Mouse (Mus musculus) liver, embryonic 12.5 days (tissue): ENCODE results near the gene 4921504E06Rik. TPM values are rescaled to one million over a fixed set of nuclear protein-coding genes. Genes with fewer than 3 reads are reported as not detected.
A peak's percentile ranks its signal among the peaks of the same experiment; 100 is the strongest.

Source experiments
- ATAC-seq: fragments of 200-750 bp; cut with Nextera tagmentation; 2 replicates; pipeline ENCODE4 v1.8.0; 2017; ENCODE audit warnings: moderate number of reproducible peaks, mild to moderate bottlenecking, moderate library complexity
- H3K27ac ChIP-seq: fragments of 300-500 bp; sonication (generic); 2 replicates; pipeline ENCODE4 v1.5.1; 2016; ENCODE audit warnings: mild to moderate bottlenecking
- H3K27me3 ChIP-seq: fragments of 300-500 bp; sonication (generic); replicated peaks from 2 replicates; pipeline ENCODE4 v1.6.1; 2016; ENCODE audit warnings: mild to moderate bottlenecking, moderate library complexity
- H3K36me3 ChIP-seq: fragments of 300-500 bp; sonication (generic); 2 replicates; pipeline ENCODE4 v1.6.1; 2016; ENCODE audit warnings: mild to moderate bottlenecking, moderate library complexity
- H3K4me1 ChIP-seq: fragments of 300-500 bp; sonication (generic); 2 replicates; pipeline ENCODE4 v1.6.1; 2016
- H3K4me2 ChIP-seq: fragments of 300-500 bp; sonication (generic); 2 replicates; pipeline ENCODE4 v1.6.1; 2016; ENCODE audit warnings: mild to moderate bottlenecking, moderate library complexity
- H3K4me3 ChIP-seq: fragments of 300-500 bp; sonication (generic); 2 replicates; pipeline ENCODE4 v1.5.1; 2016; ENCODE audit warnings: mild to moderate bottlenecking, moderate library complexity
- H3K9ac ChIP-seq: fragments of 300-500 bp; sonication (generic); 2 replicates; pipeline ENCODE4 v1.6.1; 2016; ENCODE audit warnings: mild to moderate bottlenecking, moderate library complexity
- H3K9me3 ChIP-seq: fragments of 300-500 bp; sonication (generic); replicated peaks from 2 replicates; pipeline ENCODE4 v1.6.1; 2016; ENCODE audit warnings: mild to moderate bottlenecking, moderate library complexity
- WGBS: fragments of 180-500 bp; shearing (Covaris S2); methylation state at CpG from one replicate; pipeline ENCODE4 v1.1.7; 2016; ENCODE audit not compliant: insufficient replicate concordance; 5-methylcytosine and 5-hydroxymethylcytosine counted together
- polyA plus RNA-seq: library from polyadenylated mRNA; unstranded; fragments of >200 nt; fragmentation: Nextera tagmentation; extraction: Ambion mirVana; gene quantifications from 2 replicates; pipeline ENCODE4 v1.2.1, GENCODE M21; 2016

The 4921504E06Rik gene
- polyA plus RNA-seq, result not detected in 2 replicates

DNA sequence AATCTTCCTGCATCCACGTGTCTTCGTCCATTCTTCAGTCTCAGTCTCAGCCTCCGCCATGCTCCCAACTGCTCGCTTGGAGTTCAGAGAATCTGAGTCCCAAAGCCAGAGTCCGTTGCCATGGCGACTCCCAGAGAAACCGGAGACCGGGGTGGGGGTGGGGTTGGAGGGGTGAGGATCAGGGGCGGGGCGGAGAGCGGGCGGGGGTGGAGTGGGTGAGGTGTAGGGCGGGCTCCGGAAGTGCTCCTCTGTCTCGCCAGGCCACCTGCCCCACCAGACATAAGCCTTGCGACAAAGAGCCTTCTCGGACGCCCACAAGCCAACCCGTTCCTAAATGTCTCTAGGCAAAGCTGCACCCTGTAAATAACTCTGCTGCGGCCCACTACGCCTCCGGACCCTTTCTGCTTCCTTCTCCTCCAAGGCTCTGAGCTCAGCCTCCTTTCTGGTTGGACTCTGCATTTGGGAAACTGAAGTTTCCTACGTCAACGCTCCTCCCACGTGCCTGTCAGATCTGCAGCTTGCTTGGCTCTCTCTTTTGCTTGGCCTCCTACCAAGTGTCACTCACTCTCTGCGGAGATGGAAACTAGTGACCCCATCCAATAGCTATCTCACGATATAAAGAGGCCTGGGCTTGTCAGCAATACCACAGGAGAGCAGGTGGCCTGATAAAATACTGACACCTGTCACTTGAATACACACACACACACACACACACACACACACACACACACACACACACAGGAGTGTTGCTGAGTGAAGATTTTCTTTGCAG lies at the start of gene 4921504E06Rik:
Gene 4921504E06Rik (minus strand): TSS at position 94 of the 772 bp plus-strand sequence.
- H3K9me3 ChIP-seq, result no peaks in the 10 kb centered on the region
- H3K4me1 ChIP-seq, result peaks cover 12% of the 10 kb centered on the region; the same call in 1 of the 2 replicates
- H3K36me3 ChIP-seq, result no peaks in the 10 kb centered on the region
- peak within 1 kb of the TSS; percentile 63 for H3K4me2 ChIP-seq
- no peak within 1 kb of the TSS; the same call in 1 of the 2 replicates for H3K9ac ChIP-seq
- H3K4me3 ChIP-seq, result peak within 1 kb of the TSS; percentile 38
- peak; percentile 70 for ATAC-seq
- H3K27ac ChIP-seq, result no peak within 1 kb of the TSS
- 0 out of 2 replicates have a peak, but pooled peaks cover 5% of the 10 kb centered on the region for H3K27me3 ChIP-seq
- WGBS, result 2% methylated on average over 22 of the region's 27 CpGs

DNA sequence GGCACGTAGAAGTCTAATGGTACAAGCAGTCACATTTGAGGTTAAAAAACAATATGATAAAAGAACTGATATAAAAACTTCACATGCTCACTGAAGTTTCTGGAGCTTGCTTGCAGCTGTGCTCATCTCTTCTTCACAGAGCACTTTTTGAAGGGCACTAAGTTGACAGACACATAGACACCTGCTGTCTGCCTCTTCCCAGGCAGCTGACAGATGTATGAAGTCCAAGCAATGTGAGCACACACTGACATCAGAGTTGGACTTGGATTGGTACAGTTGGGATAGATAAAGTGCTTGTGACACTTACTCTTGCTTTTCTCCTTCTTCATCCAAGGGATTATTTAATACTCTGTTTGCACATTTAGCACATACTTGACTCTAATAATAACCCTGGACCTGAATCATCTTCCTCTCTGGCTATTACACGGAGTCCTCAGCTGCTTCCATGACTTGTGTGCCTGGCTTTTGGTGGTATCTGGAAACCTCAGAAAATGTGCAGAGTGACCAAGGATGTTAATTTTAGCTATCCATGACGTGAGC lies 47.7 kb upstream of the 4921504E06Rik start:
- H3K4me2 ChIP-seq, result no peak overlapping the region
- H3K27me3 ChIP-seq, result no peaks in the 10 kb centered on the region
- ATAC-seq, result no peak
- H3K9ac ChIP-seq, result no peak overlapping the region
- H3K27ac ChIP-seq, result no peak overlapping the region
- 59% methylated on average over 3 of the region's 3 CpGs for WGBS
- no peaks in the 10 kb centered on the region for H3K9me3 ChIP-seq
- H3K36me3 ChIP-seq, result no peaks in the 10 kb centered on the region
- H3K4me3 ChIP-seq, result no peak overlapping the region
- no peaks in the 10 kb centered on the region for H3K4me1 ChIP-seq

GRCm38 (mm10) chr2:19600860-19601259 lies 47.1 kb upstream of the 4921504E06Rik start:
- no peaks in the 10 kb centered on the region for H3K27me3 ChIP-seq
- H3K27ac ChIP-seq, result no peak overlapping the region
- H3K9me3 ChIP-seq, result no peaks in the 10 kb centered on the region
- ATAC-seq, result no peak
- H3K4me3 ChIP-seq, result no peak overlapping the region
- no peak overlapping the region for H3K4me2 ChIP-seq
- H3K9ac ChIP-seq, result no peak overlapping the region
- H3K36me3 ChIP-seq, result no peaks in the 10 kb centered on the region
- no peaks in the 10 kb centered on the region for H3K4me1 ChIP-seq
- WGBS, result 69% methylated on average over 5 of the region's 5 CpGs

DNA sequence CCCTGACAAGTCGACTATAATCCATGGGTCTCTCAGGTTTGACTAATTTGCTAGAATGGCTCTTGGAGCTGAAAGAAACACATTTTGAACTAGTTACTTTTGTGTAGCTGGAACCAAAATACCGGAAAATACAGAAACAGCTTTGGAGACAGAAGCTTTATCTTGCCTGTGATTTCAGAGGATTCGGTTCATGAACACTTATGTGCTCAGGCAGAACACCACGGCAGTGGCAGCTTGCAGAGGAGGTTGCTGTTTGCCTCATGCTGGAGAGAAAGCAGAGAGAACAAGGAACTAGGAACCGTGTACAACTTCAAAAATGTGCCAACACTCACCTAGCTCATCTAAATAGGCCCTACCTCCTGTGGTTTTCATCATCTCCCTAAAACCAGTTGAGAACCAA lies 46.1 kb upstream of the 4921504E06Rik start:
- H3K9ac ChIP-seq, result no peak overlapping the region
- no peak for ATAC-seq
- no peak overlapping the region for H3K4me2 ChIP-seq
- 72% methylated on average over 5 of the region's 5 CpGs for WGBS
- no peak overlapping the region for H3K4me3 ChIP-seq
- H3K27ac ChIP-seq, result no peak overlapping the region
- H3K4me1 ChIP-seq, result no peaks in the 10 kb centered on the region
- no peaks in the 10 kb centered on the region for H3K36me3 ChIP-seq
- no peaks in the 10 kb centered on the region for H3K9me3 ChIP-seq
- no peaks in the 10 kb centered on the region for H3K27me3 ChIP-seq

DNA sequence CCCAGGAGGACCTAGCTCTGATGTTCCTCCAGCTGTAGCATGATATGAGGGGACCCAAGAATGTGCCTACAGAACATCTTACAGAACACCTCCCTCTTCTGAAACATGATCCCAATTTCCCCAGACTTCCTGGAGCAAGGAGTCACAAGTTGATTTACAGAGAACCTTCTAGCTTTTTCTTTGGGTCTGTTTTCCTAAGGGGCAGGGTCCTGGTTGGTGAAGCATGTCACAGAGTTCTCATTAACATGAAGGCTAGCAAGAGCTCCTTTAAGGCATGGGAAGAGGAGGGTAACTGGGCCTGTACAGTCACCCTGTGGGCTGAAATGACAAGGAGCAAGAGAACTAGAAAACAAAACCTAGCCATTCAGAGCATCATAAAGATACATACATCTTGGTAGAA lies 43.3 kb upstream of the 4921504E06Rik start:
- Histone ChIP-seq H3K4me2 (no peak overlapping the region), H3K27ac (no peak overlapping the region), H3K4me3 (no peak overlapping the region), H3K9ac (no peak overlapping the region), H3K27me3 (no peaks in the 10 kb centered on the region), H3K9me3 (no peaks in the 10 kb centered on the region), H3K4me1 (no peaks in the 10 kb centered on the region), H3K36me3 (no peaks in the 10 kb centered on the region)
- no peak for ATAC-seq

DNA sequence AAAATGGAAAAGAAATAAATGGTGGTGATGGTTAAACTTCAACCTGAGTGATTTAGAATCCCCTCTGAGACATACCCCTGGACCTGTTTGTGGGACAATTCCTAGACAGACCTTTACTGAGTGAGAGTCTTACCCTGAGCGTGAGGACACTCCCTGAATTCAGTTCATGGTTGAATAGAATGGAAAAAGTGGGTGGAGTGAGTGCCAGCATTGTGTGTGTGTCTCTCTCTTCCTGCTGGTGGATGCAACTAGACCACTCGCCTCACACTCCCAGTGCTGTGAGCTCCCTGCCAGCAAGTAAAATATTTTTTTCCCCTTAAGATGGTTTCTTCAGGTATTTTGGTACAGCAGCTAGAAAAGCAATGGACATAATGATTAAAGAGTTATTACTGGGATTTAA lies 42.7 kb upstream of the 4921504E06Rik start:
- Histone ChIP-seq H3K4me1 (no peaks in the 10 kb centered on the region), H3K9me3 (no peaks in the 10 kb centered on the region), H3K36me3 (no peaks in the 10 kb centered on the region), H3K4me2 (no peak overlapping the region), H3K27me3 (no peaks in the 10 kb centered on the region), H3K27ac (no peak overlapping the region), H3K4me3 (no peak overlapping the region), H3K9ac (no peak overlapping the region)
- no peak for ATAC-seq
- WGBS, result 53% methylated on average over 2 of the region's 2 CpGs

GRCm38 (mm10) chr2:19594856-19595255 lies 41.1 kb upstream of the 4921504E06Rik start:
- H3K9me3 ChIP-seq, result no peaks in the 10 kb centered on the region
- no peak overlapping the region for H3K4me3 ChIP-seq
- no peak overlapping the region for H3K4me2 ChIP-seq
- ATAC-seq, result no peak
- H3K4me1 ChIP-seq, result no peaks in the 10 kb centered on the region
- H3K27me3 ChIP-seq, result no peaks in the 10 kb centered on the region
- H3K36me3 ChIP-seq, result no peaks in the 10 kb centered on the region
- no peak overlapping the region for H3K27ac ChIP-seq
- 71% methylated on average over 7 of the region's 7 CpGs for WGBS
- H3K9ac ChIP-seq, result no peak overlapping the region

- no peak overlapping the region for H3K9ac ChIP-seq
- no peak for ATAC-seq
- 66% methylated on average over 3 of the region's 3 CpGs for WGBS
- H3K4me3 ChIP-seq, result no peak overlapping the region
- H3K27ac ChIP-seq, result no peak overlapping the region
- no peaks in the 10 kb centered on the region for H3K4me1 ChIP-seq
- no peak overlapping the region for H3K4me2 ChIP-seq
- no peaks in the 10 kb centered on the region for H3K9me3 ChIP-seq
- no peaks in the 10 kb centered on the region for H3K27me3 ChIP-seq
- no peaks in the 10 kb centered on the region for H3K36me3 ChIP-seq
Measured at GRCm38 (mm10) chr2:19579846-19580245, 26.1 kb upstream of the 4921504E06Rik start.

DNA sequence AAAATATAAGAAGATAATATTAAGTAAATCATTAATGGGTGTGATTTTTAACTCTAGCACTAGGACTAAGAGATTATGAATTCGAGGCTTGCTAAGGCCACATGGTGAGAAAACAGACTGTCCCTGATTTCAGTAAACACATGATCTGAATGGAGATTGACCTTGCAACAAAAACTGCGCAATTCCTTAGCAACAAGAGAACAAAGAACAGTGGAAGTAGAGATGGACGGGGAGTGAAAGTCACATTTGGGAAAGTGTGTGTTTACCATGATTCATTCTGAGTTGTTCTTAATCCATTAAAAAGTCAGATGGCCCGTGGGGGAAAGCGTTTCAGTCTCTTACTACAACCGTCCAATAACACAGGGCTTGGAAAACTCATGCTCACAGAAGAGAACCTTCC lies 25.5 kb upstream of the 4921504E06Rik start:
- Histone ChIP-seq H3K9ac (no peak overlapping the region), H3K36me3 (no peaks in the 10 kb centered on the region), H3K4me1 (no peaks in the 10 kb centered on the region), H3K27me3 (no peaks in the 10 kb centered on the region), H3K4me3 (no peak overlapping the region), H3K4me2 (no peak overlapping the region), H3K9me3 (no peaks in the 10 kb centered on the region), H3K27ac (no peak overlapping the region)
- ATAC-seq, result no peak
- WGBS, result 67% methylated on average over 6 of the region's 6 CpGs

GRCm38 (mm10) chr2:19562114-19562829 lies 8.6 kb upstream of the 4921504E06Rik start:
- Histone ChIP-seq H3K9me3 (no peaks in the 10 kb centered on the region), H3K36me3 (no peaks in the 10 kb centered on the region), H3K27ac (no peak overlapping the region), H3K4me3 (no peak overlapping the region), H3K4me1 (no peaks in the 10 kb centered on the region), H3K27me3 (no peaks in the 10 kb centered on the region), H3K9ac (no peak overlapping the region), H3K4me2 (no peak overlapping the region)
- ATAC-seq, result no peak
- 61% methylated on average over 5 of the region's 5 CpGs for WGBS

DNA sequence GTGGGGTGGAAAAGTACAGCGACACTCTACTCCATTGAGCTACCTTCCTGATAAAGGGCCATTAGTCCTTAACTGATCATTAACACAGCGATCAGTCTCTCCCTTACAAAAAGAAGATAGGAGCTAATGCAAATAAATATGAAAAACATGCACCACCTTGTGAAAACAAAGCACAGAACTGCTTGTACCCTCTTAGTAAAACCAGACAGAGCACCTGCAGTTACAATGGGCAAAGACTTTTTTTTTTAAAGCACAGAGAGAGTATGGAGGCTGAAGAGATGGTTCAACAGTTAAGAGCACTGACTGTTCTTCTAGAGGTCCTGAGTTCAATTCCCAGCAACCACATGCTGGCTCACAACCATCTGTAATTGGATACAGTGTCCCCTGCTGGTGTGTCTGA lies 6.9 kb upstream of the 4921504E06Rik start:
- H3K9me3 ChIP-seq, result no peaks in the 10 kb centered on the region
- H3K27ac ChIP-seq, result no peak overlapping the region
- no peak overlapping the region for H3K4me2 ChIP-seq
- no peak overlapping the region for H3K4me3 ChIP-seq
- no peak for ATAC-seq
- WGBS, result 57% methylated on average over 2 of the region's 2 CpGs
- no peaks in the 10 kb centered on the region for H3K27me3 ChIP-seq
- H3K4me1 ChIP-seq, result no peaks in the 10 kb centered on the region
- H3K36me3 ChIP-seq, result no peaks in the 10 kb centered on the region
- no peak overlapping the region for H3K9ac ChIP-seq

- H3K36me3 ChIP-seq, result no peaks in the 10 kb centered on the region
- no peak overlapping the region for H3K27ac ChIP-seq
- 53% methylated on average over 4 of the region's 4 CpGs for WGBS
- no peak overlapping the region for H3K4me3 ChIP-seq
- no peaks in the 10 kb centered on the region for H3K9me3 ChIP-seq
- H3K9ac ChIP-seq, result no peak overlapping the region
- ATAC-seq, result no peak
- no peaks in the 10 kb centered on the region for H3K4me1 ChIP-seq
- H3K4me2 ChIP-seq, result no peak overlapping the region
- H3K27me3 ChIP-seq, result no peaks in the 10 kb centered on the region
Measured at GRCm38 (mm10) chr2:19560071-19560470, 6.4 kb upstream of the 4921504E06Rik start.
